Mouse (Mus musculus) embryo, embryonic 10 days (tissue): ENCODE data around the gene Hvcn1.
A peak's percentile ranks its signal among the peaks of the same experiment; 100 is the strongest.

Experiments
- DNase-seq: peaks from one replicate; pipeline ENCODE4 v3.0.0-alpha.2; 2015; ENCODE audit warnings: low spot score

The Hvcn1 gene

GRCm38 (mm10) chr5:122268858-122269604 lies 62.4 kb downstream of the Hvcn1 start:
- DNase-seq: no peak

- DNase-seq: no peak
Measured at GRCm38 (mm10) chr5:122272821-122273220, 66.2 kb downstream of the Hvcn1 start.

- peak; percentile 38 for DNase-seq
Measured at GRCm38 (mm10) chr5:122274785-122275184, 68.2 kb downstream of the Hvcn1 start.

DNA sequence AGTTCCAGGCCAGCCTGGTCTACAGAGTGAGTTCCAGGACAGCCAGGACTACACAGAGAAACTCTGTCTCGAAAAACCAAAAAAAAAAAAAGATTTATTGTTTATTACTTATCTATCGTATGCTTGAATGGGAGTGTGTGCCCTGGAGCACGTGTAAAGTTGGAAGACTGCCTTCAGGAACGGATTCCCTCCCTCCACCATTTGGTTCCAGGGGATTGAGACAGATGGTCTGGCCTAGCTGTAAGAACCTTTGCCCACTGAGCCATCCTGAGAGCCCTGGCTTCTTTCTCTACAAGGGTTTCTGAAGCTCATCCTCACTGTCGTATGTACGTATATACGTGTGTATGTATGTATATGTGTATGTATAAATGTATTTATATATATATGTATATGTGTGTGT lies 72.3 kb downstream of the Hvcn1 start:
- DNase-seq: no peak

- no peak for DNase-seq
Measured at GRCm38 (mm10) chr5:122279799-122280421, 73.3 kb downstream of the Hvcn1 start.

GRCm38 (mm10) chr5:122280422-122280826 lies 73.8 kb downstream of the Hvcn1 start:
- no peak for DNase-seq

GRCm38 (mm10) chr5:122280827-122281462 lies 74.3 kb downstream of the Hvcn1 start:
- no peak for DNase-seq

- DNase-seq: no peak
Measured at GRCm38 (mm10) chr5:122283828-122284182, 77.2 kb downstream of the Hvcn1 start.

DNA sequence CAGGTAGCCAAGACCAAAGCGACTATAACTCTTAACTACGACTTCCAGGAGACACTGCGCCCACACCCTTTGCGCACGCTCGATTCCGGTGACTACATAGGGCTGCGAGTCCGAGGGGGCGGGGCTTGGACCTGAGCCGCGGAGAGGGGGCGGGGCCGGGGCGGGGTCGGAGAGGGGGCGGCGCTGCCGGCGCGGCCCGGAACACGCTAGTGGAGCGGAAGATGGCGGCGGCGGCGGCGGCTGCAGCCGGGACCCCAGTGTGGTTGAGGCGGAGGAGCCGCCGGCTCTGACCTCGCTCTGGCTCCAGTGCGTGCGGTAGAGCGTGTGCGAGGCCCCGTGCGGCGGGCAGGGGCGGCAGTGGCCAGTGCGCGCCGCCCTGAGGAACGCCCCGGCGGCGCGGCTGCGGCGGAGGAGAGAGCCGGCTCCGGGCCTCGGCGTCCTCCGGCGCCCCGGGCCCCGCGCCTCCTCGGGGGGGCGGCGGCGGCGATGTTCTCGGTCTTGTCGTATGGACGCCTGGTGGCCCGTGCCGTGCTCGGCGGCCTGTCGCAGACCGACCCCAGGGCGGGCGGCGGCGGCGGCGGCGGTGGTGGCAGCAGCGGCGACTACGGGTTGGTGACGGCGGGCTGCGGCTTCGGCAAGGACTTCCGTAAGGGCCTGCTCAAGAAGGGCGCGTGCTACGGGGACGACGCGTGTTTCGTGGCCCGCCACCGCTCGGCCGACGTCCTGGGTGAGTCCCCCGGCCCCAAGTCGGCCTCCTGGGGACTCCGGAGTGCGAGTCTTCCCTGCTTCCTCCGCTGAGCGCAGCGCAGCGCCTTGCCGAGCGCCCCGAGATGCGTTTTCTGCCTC lies 77.8 kb downstream of the Hvcn1 start, which contains the start of gene Pptc7:
Gene Pptc7, plus strand, starts transcription at position 183 of the 846 bp plus-strand sequence.
- peak; percentile 95 for DNase-seq

DNA sequence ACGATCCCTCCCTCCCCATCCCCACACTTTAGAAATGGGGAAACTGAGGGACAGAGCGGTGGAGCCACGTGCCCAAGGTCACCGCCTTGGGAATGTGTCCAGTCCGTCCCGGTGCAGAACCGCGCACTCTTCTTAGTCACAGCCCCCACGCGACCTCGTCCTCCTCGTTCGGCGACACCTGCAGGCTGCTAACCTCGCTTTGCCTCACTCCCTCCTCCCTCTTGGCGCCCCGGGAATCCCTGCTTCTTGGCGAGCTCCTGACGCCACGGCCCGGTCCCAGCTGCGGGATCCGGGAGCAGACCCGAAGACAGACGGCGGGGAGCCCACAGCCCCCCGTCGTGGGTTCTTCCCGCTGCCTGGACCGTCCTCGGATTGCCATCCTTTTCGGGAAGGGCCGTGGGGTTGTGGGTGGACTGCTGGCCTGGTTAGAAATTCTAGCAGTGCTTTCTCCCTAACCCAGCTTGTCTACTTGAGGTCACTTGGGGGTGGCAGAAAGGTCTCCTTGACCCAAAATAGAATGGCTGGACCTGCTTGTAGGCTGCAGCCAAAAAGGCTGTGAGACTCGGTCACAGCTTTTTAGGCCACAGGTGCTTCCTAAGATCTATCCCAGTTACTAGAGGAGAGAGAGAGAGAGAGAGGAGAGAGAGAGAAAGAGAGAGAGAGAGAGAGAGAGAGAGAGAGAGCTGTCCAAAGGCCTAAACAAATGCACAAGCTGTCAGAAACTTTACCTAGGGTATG lies 78.6 kb downstream of the Hvcn1 start:
- peak; percentile 70 for DNase-seq

DNA sequence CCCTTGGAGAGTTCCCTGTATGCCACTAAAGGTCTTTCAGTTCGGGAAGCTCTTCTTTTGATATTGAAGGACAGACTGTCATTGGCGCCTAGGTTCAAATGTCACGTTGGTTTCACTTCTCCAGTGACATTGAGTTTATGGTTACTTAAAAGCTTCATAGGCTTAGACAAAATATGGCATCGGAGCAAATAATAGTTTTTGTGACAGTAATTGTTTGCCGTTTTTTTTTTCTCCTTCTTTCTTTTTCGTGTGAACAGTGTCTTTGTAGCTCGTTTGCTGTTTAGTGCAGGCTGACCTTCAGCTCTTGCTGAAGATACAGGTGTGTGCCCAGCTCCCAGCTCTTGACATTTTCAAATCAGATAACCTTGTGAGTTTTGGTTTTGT lies 79.2 kb downstream of the Hvcn1 start:
- DNase-seq: no peak

- DNase-seq: no peak
Measured at GRCm38 (mm10) chr5:122286191-122286590, 79.6 kb downstream of the Hvcn1 start.

DNA sequence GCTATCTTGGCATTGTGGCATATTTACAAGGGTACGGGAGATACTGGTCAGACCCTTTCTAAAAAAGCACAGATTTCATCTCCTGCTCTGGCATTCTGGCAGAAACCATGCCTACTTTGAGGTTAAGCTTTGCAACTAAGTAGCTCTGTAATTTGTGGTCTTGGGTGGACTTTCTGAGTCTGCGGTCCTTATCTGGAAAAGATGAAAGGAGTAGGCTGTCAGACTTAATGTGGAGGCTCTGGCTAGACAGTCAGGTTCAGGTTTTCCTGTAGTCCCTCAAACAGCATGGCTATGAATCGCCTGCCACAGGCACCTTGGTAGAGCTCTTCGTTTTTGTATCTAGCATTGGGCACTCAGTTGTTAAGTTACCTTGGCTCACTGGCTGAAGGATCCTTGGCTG lies 80.4 kb downstream of the Hvcn1 start:
- DNase-seq: no peak

- no peak for DNase-seq
Measured at GRCm38 (mm10) chr5:122288147-122288811, 81.7 kb downstream of the Hvcn1 start.

- no peak for DNase-seq
Measured at GRCm38 (mm10) chr5:122291149-122291548, 84.5 kb downstream of the Hvcn1 start.
